Mouse (Mus musculus): ENCODE results near the gene Sept10. TPM values are rescaled to one million over a fixed set of nuclear protein-coding genes. Genes with fewer than 3 reads are reported as not detected.

Sept10 gene
- total and polyA plus RNA-seq, 3 experiments = not detected

DNA sequence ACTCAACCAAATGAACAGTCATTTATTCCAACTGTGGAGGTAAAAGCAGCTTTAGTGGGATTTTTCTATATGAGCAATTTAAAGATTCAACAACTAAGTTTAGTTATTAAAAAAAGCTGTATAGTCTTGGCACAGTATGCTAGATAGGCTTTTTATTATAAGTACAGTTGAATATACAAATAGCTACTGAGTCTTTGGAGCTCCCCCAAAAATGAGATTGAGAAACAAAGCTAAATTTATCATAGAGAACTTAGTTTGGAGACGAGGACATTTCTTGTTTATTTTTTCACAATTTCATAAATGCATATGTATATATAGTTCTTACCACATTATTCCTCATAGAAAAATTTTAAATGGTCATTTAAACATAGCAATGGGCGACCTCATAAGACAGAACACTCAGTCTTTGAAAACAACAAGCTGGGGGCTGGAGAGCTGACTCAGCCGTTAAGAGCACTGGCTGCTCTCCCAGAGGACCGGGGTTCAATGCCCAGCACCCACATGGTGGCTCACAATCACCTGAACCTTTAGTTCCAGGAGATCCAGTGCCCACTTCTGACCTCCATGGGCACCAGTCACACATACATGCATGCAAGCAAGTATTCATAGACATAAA lies 7.7 kb upstream of the Sept10 start:
- Histone ChIP-seq H3K9me3 (replicated peaks; ENCODE audit: insufficient read depth, low read length) (no peaks in the 10 kb centered on the region), H3K9ac (ENCODE audit: control insufficient read depth, low read depth, low read length, poor library complexity, severe bottlenecking) (no peak overlapping the region), H3K79me2 (ENCODE audit: control insufficient read depth, insufficient read depth, low read length, poor library complexity) (no peaks in the 10 kb centered on the region), H3K4me1 (ENCODE audit: control insufficient read depth in 1 of 2, insufficient read depth in 2 of 2, low read length in 2 of 2) (no peaks in the 10 kb centered on the region), H3K27me3 (ENCODE audit: control insufficient read depth in 1 of 2, insufficient read depth in 2 of 2, low read length in 2 of 2) (peaks cover 3 to 9% of the 10 kb centered on the region in 2 experiments; a peak in 3 of 4 replicates), H3K4me3 (ENCODE audit: control insufficient read depth in 1 of 2, insufficient read depth in 1 of 2, low read depth in 2 of 2, low read length in 2 of 2) (no peak overlapping the region), H3K27ac (ENCODE audit: control insufficient read depth, low read depth, low read length) (no peak overlapping the region), H3K36me3 (ENCODE audit: control insufficient read depth in 1 of 2, insufficient read depth in 2 of 2, low read length in 2 of 2) (no peaks in the 10 kb centered on the region)
- TF ChIP-seq GATA1 (IDR thresholded peaks at IDR 0.05; ENCODE audit: low read depth, low read length) (no peak), ZKSCAN1 (IDR thresholded peaks at IDR 0.05; ENCODE audit: low read depth, low read length) (no peak), MAFK (IDR thresholded peaks at IDR 0.05; ENCODE audit: borderline replicate concordance, low read depth, low read length) (no peak), SMC3 (IDR thresholded peaks at IDR 0.05; ENCODE audit: low read depth, low read length) (no peak), ZC3H11A (IDR thresholded peaks at IDR 0.05; ENCODE audit: low read depth, low read length) (no peak), MXI1 (IDR thresholded peaks at IDR 0.05; ENCODE audit: low read depth, low read length) (no peak), TCF12 (IDR thresholded peaks at IDR 0.05; ENCODE audit: low read depth, low read length) (no peak), JUND (IDR thresholded peaks at IDR 0.05; ENCODE audit: low read depth, low read length) (no peak), EP300 (IDR thresholded peaks at IDR 0.05; ENCODE audit: low read depth in 1 of 2, low read length in 2 of 2) (no peak), KAT2A (conservative IDR thresholded peaks at IDR 0.05; ENCODE audit: low read depth, low read length) (no peak), MAZ (IDR thresholded peaks at IDR 0.05; ENCODE audit: low read depth, low read length) (no peak), CHD1 (IDR thresholded peaks at IDR 0.05; ENCODE audit: low read depth, low read length) (no peak), ZMIZ1 (IDR thresholded peaks at IDR 0.05; ENCODE audit: low read depth, low read length) (no peak), SIN3A (IDR thresholded peaks at IDR 0.05; ENCODE audit: low read length) (no peak), POLR2A (IDR thresholded peaks at IDR 0.05; ENCODE audit: control insufficient read depth in 1 of 2, insufficient read depth in 1 of 2, low read depth in 1 of 2, low read length in 2 of 2, poor library complexity in 1 of 2) (no peak), USF1 (IDR thresholded peaks at IDR 0.05; ENCODE audit: low read depth, low read length) (no peak)
- DNase-seq (ENCODE audit: low read depth, low spot score) = no peak

DNA sequence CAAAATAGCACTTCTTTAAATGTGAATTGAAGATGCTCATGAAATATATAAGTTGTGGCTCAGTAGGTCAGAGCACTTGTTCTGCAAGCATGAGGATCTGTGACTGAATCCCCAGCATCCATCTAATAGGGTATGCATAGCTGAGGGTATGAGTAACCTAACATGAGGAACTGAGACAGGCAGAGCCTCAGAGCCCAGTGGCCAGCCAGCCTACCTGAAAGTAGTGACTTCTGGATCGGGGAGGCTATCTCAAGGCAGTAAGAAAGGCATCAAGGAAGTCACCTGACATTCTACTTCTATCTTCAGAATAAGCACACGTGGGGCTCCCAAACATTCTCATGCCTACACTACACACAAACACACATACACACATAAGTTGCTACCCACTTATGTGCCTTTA lies 3.5 kb upstream of the Sept10 start:
- Histone ChIP-seq H3K4me1 (ENCODE audit: control insufficient read depth in 1 of 2, insufficient read depth in 2 of 2, low read length in 2 of 2) (no peaks in the 10 kb centered on the region), H3K9ac (ENCODE audit: control insufficient read depth, low read depth, low read length, poor library complexity, severe bottlenecking) (no peak overlapping the region), H3K79me2 (ENCODE audit: control insufficient read depth, insufficient read depth, low read length, poor library complexity) (no peaks in the 10 kb centered on the region), H3K9me3 (replicated peaks; ENCODE audit: insufficient read depth, low read length) (no peaks in the 10 kb centered on the region), H3K36me3 (ENCODE audit: control insufficient read depth in 1 of 2, insufficient read depth in 2 of 2, low read length in 2 of 2) (no peaks in the 10 kb centered on the region), H3K27me3 (ENCODE audit: control insufficient read depth in 1 of 2, insufficient read depth in 2 of 2, low read length in 2 of 2) (peaks cover 3 to 4% of the 10 kb centered on the region in 2 experiments; a peak in 3 of 4 replicates), H3K4me3 (ENCODE audit: control insufficient read depth in 1 of 2, insufficient read depth in 1 of 2, low read depth in 2 of 2, low read length in 2 of 2) (no peak overlapping the region), H3K27ac (ENCODE audit: control insufficient read depth, low read depth, low read length) (no peak overlapping the region)
- DNase-seq (ENCODE audit: low read depth, low spot score) = no peak
- TF ChIP-seq MAFK (IDR thresholded peaks at IDR 0.05; ENCODE audit: borderline replicate concordance, low read depth, low read length) (no peak), USF1 (IDR thresholded peaks at IDR 0.05; ENCODE audit: low read depth, low read length) (no peak), RAD21 (IDR thresholded peaks at IDR 0.05; ENCODE audit: low read depth, low read length) (no peak), E2F4 (IDR thresholded peaks at IDR 0.05; ENCODE audit: borderline replicate concordance, low read depth, low read length) (no peak), MYB (IDR thresholded peaks at IDR 0.05; ENCODE audit: low read depth, low read length) (no peak), NELFE (IDR thresholded peaks at IDR 0.05; ENCODE audit: low read depth, low read length) (no peak), TAL1 (IDR thresholded peaks at IDR 0.05; ENCODE audit: low read length) (no peak), SMC3 (IDR thresholded peaks at IDR 0.05; ENCODE audit: low read depth, low read length) (no peak), SIN3A (IDR thresholded peaks at IDR 0.05; ENCODE audit: low read length) (no peak), MEF2A (IDR thresholded peaks at IDR 0.05; ENCODE audit: extremely low read depth, insufficient replicate concordance, low read depth, low read length, poor library complexity, severe bottlenecking) (no peak), TCF12 (IDR thresholded peaks at IDR 0.05; ENCODE audit: low read depth, low read length) (no peak), MAZ (IDR thresholded peaks at IDR 0.05; ENCODE audit: low read depth, low read length) (no peak)
